Mouse (Mus musculus) heart, embryonic 13.5 days (tissue): ENCODE measurements around the gene Smad3. TPM values are rescaled to one million over a fixed set of nuclear protein-coding genes. Genes with fewer than 3 reads are reported as not detected.

ENCODE experiments used
- ATAC-seq: fragments of 200-750 bp; cut with Nextera tagmentation; 2 replicates; pipeline ENCODE4 v1.8.0; 2017; ENCODE audit warnings: moderate TSS enrichment; ENCODE audit not compliant: insufficient number of reproducible peaks, low FRiP score, low TSS enrichment; ENCODE audit errors: extremely low read depth
- H3K27ac ChIP-seq: fragments of 300-500 bp; sonication (generic); replicated peaks from 2 replicates; pipeline ENCODE4 v1.5.1; 2015; ENCODE audit warnings: moderate library complexity, mild to moderate bottlenecking, inconsistent platforms
- H3K27me3 ChIP-seq: fragments of 300-500 bp; sonication (generic); replicated peaks from 2 replicates; pipeline ENCODE4 v1.6.1; 2015; ENCODE audit warnings: mild to moderate bottlenecking, inconsistent platforms
- H3K36me3 ChIP-seq: fragments of 300-500 bp; sonication (generic); 2 replicates; pipeline ENCODE4 v1.6.1; 2015; ENCODE audit warnings: mild to moderate bottlenecking, inconsistent platforms
- H3K4me1 ChIP-seq: fragments of 300-500 bp; sonication (generic); 2 replicates; pipeline ENCODE4 v1.6.1; 2015; ENCODE audit warnings: inconsistent platforms
- H3K4me2 ChIP-seq: fragments of 300-500 bp; sonication (generic); 2 replicates; pipeline ENCODE4 v1.6.1; 2015; ENCODE audit warnings: inconsistent platforms, mild to moderate bottlenecking, moderate library complexity
- H3K4me3 ChIP-seq: fragments of 300-500 bp; sonication (generic); 2 replicates; pipeline ENCODE4 v1.5.1; 2015; ENCODE audit warnings: moderate library complexity, mild to moderate bottlenecking, inconsistent platforms
- H3K9ac ChIP-seq: fragments of 300-500 bp; sonication (generic); 2 replicates; pipeline ENCODE4 v1.6.1; 2015; ENCODE audit warnings: inconsistent platforms, mild to moderate bottlenecking, moderate library complexity
- H3K9me3 ChIP-seq: fragments of 300-500 bp; sonication (generic); 2 replicates; pipeline ENCODE4 v1.6.1; 2016; ENCODE audit warnings: inconsistent platforms
- WGBS: fragments of 180-500 bp; shearing (Covaris S2); methylation state at CpG from one replicate; pipeline ENCODE4 v1.1.7; 2015; ENCODE audit warnings: mixed read lengths; 5-methylcytosine and 5-hydroxymethylcytosine counted together
- polyA plus RNA-seq: library from polyadenylated mRNA; unstranded; fragments of >200 nt; fragmentation: Nextera tagmentation; extraction: Ambion mirVana; gene quantifications from 2 replicates; pipeline ENCODE4 v1.2.1, GENCODE M21; 2015

The Smad3 gene
- polyA plus RNA-seq, 1 experiment from 2014 or later, result 11.3 TPM

DNA sequence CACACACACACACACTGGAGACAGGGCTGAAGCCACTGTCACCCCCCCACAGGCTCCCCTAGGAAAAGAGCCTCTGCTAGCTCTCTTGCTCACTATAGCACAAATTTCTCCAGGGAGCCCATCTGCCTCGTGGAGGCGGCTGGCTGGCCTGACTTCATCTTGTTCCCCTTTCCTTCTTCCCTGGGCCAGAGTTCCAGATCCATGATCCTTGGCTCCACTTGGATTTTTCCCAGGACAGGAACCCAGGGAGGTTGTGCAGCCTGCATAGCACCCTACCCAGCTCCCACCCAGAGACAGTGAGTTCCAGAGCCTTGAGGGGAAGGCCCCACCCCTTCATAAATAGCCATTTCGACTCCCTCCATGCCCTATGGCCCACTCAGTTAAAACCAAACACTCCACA is 29.8 kb upstream of the Smad3 start:
- H3K27ac ChIP-seq, result no peak overlapping the region
- H3K36me3 ChIP-seq, result no peaks in the 10 kb centered on the region
- H3K9me3 ChIP-seq, result no peaks in the 10 kb centered on the region
- H3K4me2 ChIP-seq, result no peak overlapping the region
- H3K27me3 ChIP-seq, result no peaks in the 10 kb centered on the region
- no peak overlapping the region for H3K4me3 ChIP-seq
- 57% methylated on average over 3 of the region's 3 CpGs for WGBS
- ATAC-seq, result no peak
- H3K4me1 ChIP-seq, result peaks cover 73% of the 10 kb centered on the region
- no peak overlapping the region for H3K9ac ChIP-seq

DNA sequence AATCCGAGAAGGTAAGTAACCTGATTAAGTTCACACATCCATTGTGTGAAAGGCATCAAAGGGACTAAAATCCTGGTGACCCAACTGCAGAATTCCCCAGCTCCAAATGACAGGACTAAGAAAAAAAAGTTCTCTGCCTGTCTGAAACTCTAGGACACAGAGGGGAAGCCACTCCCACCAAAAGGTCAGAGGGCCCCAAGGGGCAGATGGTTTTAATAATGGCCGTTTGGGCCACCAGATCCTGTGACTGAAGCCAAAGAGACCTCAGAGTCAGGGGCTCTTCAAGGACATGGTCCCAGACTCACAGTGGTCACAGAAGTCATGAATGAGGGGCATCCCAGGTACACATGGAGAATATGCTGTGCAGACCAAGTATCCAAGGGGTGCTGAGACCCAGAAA is 29.3 kb upstream of the Smad3 start:
- Histone ChIP-seq H3K9ac (no peak overlapping the region), H3K27me3 (no peaks in the 10 kb centered on the region), H3K36me3 (no peaks in the 10 kb centered on the region), H3K9me3 (no peaks in the 10 kb centered on the region), H3K27ac (no peak overlapping the region), H3K4me3 (no peak overlapping the region), H3K4me1 (peaks cover 76% of the 10 kb centered on the region), H3K4me2 (no peak overlapping the region)
- WGBS, result 26% methylated on average over 2 of the region's 2 CpGs
- no peak for ATAC-seq

DNA sequence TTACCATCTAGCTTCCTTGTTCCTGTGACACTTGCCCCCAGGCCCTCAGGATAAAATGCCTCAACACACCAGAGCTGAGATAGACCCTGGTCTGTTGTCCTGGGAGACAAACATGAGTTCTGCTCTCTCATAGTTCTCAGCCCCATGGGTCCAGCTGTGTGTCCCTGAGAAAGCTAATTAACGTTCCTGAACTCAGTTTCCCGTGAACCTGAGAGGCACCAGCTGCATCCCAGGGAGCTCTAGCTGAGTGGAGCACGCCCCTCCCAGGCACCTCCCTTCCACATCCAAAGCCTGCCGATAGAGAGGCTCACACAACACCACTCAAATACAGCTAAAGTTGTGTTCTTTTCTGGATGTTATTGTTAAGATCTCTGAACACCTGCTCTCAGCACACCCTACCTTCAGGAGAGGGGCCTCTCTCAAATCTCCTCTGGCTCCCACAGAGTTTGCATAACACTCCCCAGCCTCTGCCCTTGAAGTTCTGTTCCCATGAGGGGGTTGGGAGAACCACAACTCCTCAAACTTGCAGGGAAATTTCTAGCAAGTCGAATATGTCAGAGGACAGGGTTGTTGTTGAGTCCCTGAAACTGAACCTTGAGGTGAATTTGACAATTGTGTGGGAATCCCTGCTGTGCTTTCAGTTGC is 28.4 kb upstream of the Smad3 start:
- Histone ChIP-seq H3K27ac (no peak overlapping the region), H3K4me2 (no peak overlapping the region), H3K9me3 (no peaks in the 10 kb centered on the region), H3K4me3 (no peak overlapping the region), H3K4me1 (peaks cover 74% of the 10 kb centered on the region), H3K27me3 (no peaks in the 10 kb centered on the region), H3K9ac (no peak overlapping the region), H3K36me3 (no peaks in the 10 kb centered on the region)
- WGBS, result 33% methylated on average over 5 of the region's 5 CpGs
- ATAC-seq, result no peak

DNA sequence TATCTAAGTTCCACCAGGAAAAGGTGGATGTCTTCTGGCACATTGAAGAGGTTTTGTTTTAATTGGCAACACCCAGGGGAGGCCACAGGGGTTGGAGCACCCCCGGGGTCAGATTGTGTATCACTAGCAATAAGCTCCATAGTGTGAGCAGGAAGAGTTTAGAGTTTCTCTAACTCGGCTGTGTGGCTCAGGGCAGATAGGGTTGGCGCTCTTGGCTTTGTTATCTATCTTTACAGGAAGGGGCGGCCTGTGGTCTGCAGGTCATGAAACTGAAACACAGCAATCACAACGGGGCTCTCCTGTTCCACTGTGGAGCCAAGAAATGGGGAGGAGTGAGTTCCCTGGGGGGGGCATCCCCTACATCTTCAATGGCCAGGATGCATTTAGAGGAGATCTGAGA is 27.7 kb upstream of the Smad3 start:
- H3K4me3 ChIP-seq, result no peak overlapping the region
- H3K27me3 ChIP-seq, result no peaks in the 10 kb centered on the region
- H3K36me3 ChIP-seq, result no peaks in the 10 kb centered on the region
- H3K4me2 ChIP-seq, result no peak overlapping the region
- no peak overlapping the region for H3K27ac ChIP-seq
- ATAC-seq, result 0 out of 2 replicates have a peak, but pooled peaks have one; percentile 48
- H3K9me3 ChIP-seq, result no peaks in the 10 kb centered on the region
- no peak overlapping the region for H3K9ac ChIP-seq
- 27% methylated on average over 5 of the region's 5 CpGs for WGBS
- peaks cover 74% of the 10 kb centered on the region for H3K4me1 ChIP-seq

DNA sequence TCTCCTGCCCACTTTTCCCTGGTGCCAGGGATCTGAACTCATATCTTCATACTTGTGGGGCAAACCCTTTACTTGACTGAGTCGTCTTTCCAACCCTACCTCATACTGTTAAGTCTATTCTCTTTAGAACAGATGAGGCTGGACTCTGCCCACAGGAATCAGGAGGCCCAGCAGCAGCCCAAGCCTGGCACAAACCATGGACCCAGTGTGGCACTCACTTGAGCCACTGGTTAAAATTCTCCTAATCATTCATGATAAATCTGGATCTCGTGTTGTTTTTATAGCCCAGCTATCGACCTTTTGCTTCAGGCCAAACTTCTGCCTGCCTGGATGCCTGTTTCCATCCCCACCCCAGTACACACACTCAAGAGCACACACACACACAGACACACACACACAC is 26.8 kb upstream of the Smad3 start:
- 66% methylated on average over 3 of the region's 3 CpGs for WGBS
- ATAC-seq, result no peak
- H3K27ac ChIP-seq, result no peak overlapping the region
- no peaks in the 10 kb centered on the region for H3K9me3 ChIP-seq
- no peak overlapping the region for H3K9ac ChIP-seq
- H3K4me2 ChIP-seq, result no peak overlapping the region
- peaks cover 74% of the 10 kb centered on the region for H3K4me1 ChIP-seq
- no peaks in the 10 kb centered on the region for H3K36me3 ChIP-seq
- no peak overlapping the region for H3K4me3 ChIP-seq
- no peaks in the 10 kb centered on the region for H3K27me3 ChIP-seq

DNA sequence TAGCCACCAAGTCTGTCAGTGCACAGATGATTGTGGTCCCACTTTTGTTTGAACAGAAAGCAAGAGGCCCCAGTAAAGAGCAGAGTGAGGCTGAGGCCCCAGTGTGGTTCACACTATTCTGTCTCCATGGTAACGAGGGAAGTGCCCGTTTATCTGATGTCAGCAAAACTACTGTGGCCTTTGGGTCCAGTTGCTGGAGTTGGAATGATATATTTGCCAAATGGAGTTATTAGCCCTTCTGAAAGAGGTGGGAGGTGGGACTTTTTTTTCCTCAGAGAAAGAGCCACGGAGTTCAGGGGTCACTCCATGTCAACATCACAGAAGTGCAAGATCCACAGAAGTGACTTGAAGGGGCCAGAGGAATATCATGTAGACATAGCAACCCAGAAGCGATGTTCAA is 24.9 kb upstream of the Smad3 start:
- no peak overlapping the region for H3K9ac ChIP-seq
- no peaks in the 10 kb centered on the region for H3K36me3 ChIP-seq
- no peak overlapping the region for H3K4me3 ChIP-seq
- ATAC-seq, result no peak
- H3K4me2 ChIP-seq, result no peak overlapping the region
- H3K9me3 ChIP-seq, result no peaks in the 10 kb centered on the region
- no peaks in the 10 kb centered on the region; the same call in 1 of the 2 replicates for H3K27me3 ChIP-seq
- no peak overlapping the region for H3K27ac ChIP-seq
- 58% methylated on average over 4 of the region's 4 CpGs for WGBS
- peaks cover 60% of the 10 kb centered on the region for H3K4me1 ChIP-seq

DNA sequence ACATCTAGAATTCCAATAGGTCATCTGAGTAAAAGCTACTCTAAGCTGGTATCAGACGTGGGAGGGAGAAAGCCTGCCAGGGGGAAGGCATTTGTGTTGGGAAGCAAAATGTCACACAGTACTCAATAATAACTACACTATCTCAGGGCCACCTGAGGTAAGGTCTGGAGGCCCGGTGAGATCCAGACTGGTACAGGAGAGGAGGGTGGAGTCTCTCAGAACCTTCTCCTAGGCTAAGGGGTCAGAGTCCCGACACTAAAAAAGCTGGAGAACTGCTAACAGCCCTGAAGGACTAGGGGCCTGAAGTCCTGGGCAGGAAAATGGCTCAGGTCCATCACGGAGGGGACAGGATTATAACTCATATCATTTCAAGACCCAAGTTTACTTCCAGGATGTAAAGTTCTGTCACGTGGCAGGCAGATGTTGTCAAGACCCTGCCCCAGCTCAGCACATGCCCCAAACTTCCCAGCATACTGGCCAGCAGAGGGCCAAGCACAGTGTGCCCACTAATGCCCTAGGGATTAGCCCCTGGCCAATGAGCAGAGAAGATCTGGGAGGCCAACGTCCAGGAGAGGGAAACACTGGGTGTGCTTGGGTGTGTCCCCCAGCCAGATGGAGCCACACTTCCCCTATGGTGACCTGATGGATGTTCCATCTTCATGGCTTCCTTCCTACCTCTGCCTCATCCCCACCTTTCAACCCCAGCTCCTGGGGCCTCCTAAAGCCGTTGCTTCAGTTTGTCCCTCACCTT is 24.1 kb upstream of the Smad3 start:
- ATAC-seq, result no peak
- Histone ChIP-seq H3K36me3 (no peaks in the 10 kb centered on the region), H3K9ac (no peak overlapping the region), H3K4me3 (no peak overlapping the region), H3K9me3 (no peaks in the 10 kb centered on the region), H3K4me1 (peaks cover 58% of the 10 kb centered on the region), H3K27ac (no peak overlapping the region), H3K4me2 (no peak overlapping the region), H3K27me3 (no peaks in the 10 kb centered on the region; the same call in 1 of the 2 replicates)
- WGBS, result 67% methylated on average over 7 of the region's 7 CpGs

DNA sequence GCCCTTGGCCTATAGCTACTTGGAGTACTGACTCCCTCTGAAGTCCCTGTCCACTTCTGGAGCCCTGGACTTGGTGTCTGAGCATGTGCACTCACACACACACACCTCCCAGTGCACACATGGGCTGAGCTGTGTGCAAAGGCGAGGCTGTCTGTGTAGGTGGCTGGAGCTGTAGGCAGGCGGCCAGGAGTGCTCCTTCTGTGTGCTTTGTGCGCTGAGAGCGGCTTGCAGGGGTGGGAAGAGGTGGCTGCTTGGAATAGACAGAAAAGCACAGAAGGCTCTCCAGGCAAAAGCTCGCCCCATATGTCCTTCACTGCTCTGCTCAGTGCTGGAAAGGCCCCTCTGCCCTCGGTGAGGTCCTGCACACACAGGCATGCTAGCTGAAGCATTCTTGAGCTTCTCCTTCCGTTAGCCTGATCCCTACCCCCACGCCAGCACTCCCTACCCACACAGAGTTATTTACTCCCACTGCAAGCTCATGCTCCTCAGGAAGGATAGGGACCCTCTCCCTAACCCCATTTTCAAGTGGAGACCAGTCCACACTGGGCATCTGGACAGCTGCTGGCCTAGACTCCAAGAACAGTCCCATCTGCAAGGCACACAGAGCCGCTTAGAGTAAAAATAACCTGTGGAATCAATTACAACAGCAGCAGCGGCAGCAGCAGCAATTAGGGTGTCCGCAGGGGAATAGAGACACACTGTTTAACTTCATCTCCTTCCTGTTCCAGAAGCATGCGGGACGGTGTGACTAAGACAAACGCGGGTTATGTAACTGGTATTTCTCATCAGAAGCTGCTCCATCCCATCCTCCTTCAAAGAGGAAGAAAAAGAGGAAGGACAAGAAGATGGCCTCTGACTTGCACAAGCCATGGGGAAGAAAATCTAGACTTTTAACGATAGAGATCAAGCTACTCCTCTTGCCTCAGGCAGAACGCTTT is 22.4 kb upstream of the Smad3 start:
- WGBS, result 25% methylated on average over 17 of the region's 17 CpGs
- Histone ChIP-seq H3K4me1 (peaks cover 41% of the 10 kb centered on the region), H3K4me2 (peak overlapping the region; percentile 43), H3K27me3 (no peaks in the 10 kb centered on the region; the same call in 1 of the 2 replicates), H3K27ac (peak overlapping the region; percentile 79), H3K9me3 (no peaks in the 10 kb centered on the region), H3K36me3 (no peaks in the 10 kb centered on the region), H3K9ac (peak overlapping the region; percentile 62), H3K4me3 (no peak overlapping the region; the same call in 1 of the 2 replicates)
- ATAC-seq, result no peak

DNA sequence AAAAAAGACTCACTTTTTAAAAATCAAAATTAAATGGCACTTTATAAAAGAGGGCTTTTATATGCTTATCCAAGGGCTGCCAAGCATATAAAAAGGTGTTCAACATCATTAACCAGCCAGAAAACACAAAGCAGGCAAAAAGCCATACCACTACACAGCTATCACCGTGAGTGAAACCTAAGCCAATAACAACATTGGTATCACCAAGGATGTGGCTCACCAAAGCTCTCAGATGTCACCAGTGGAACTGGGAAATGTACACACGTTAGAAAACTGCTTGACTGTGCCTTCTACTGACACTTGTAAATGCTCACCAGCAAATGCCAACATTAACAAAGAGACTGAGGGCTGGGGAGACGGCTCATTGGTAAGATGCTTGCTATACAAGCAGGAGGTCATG is 18.9 kb upstream of the Smad3 start:
- 38% methylated on average over 3 of the region's 3 CpGs for whole genome bisulfite sequencing
- Histone ChIP-seq H3K27me3 (peaks cover 3% of the 10 kb centered on the region; the same call in 1 of the 2 replicates), H3K4me1 (peaks cover 45% of the 10 kb centered on the region), H3K27ac (no peak overlapping the region), H3K4me2 (no peak overlapping the region), H3K9ac (no peak overlapping the region), H3K36me3 (no peaks in the 10 kb centered on the region), H3K4me3 (no peak overlapping the region), H3K9me3 (no peaks in the 10 kb centered on the region)
- ATAC-seq, result no peak

DNA sequence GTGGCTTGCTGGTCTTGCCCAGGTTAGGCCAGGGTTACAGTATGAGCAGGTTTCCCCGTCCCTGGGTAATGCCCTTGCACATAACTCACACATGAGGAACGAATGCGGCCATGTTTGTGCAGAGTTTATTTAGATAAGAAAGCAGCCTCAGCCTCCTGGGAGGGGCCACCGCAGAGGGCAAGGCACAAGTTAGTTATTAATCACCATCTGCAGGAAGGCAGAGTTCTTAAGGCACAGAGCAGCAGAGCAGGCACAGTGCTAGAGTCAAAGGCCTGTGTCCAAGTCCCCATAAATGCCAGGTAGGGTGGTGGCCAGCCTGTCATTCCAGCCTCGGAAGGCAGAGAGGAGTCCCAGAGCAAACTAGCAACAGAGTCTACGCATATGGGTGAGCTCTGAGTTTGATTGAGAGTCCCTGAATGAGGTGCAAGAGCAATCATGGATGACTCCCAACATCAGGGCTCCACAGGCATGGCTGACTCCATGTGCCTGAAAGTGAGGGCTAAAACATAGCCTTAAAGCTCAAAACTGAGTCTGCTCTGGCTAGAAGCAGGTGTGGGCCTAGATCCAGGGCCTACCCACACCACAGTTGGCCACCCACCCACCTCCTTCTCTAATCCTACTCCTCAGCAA is 17.2 kb upstream of the Smad3 start:
- Histone ChIP-seq H3K27me3 (peaks cover 3% of the 10 kb centered on the region; the same call in 1 of the 2 replicates), H3K4me2 (no peak overlapping the region), H3K27ac (no peak overlapping the region), H3K9ac (no peak overlapping the region), H3K4me1 (peaks cover 34% of the 10 kb centered on the region), H3K36me3 (no peaks in the 10 kb centered on the region), H3K9me3 (no peaks in the 10 kb centered on the region), H3K4me3 (no peak overlapping the region)
- ATAC-seq, result no peak
- WGBS, result 60% methylated on average over 6 of the region's 6 CpGs

DNA sequence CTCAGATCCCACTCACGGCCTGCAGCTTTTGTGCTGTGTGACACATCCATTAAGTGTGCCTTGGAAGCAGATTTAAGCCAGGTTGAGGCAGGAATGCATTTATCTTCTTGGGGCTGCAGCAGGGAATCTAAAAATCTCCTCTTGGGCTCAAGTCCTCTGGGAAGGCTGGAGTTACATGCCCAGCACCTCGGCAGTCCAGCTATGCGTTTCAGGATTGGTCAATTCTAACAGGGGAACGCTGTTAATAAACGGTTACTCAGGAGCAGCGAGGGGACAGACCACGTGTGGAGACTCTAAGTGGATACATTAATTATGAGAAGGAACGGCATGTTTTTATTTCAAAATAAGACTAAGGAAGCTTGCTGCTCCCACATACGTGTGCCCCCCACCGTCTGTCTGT is 14.7 kb upstream of the Smad3 start:
- peaks cover 27% of the 10 kb centered on the region for H3K4me1 ChIP-seq
- peak overlapping the region; percentile 17; the same call in 1 of the 2 replicates for H3K27ac ChIP-seq
- 0 out of 2 replicates have a peak, but pooled peaks cover 3% of the 10 kb centered on the region for H3K27me3 ChIP-seq
- H3K4me3 ChIP-seq, result no peak overlapping the region
- WGBS, result 42% methylated on average over 10 of the region's 10 CpGs
- no peak overlapping the region for H3K4me2 ChIP-seq
- peaks cover 5% of the 10 kb centered on the region; the same call in 1 of the 2 replicates for H3K9me3 ChIP-seq
- H3K9ac ChIP-seq, result 0 out of 2 replicates have a peak overlapping the region, but pooled peaks have one; percentile 14
- no peak for ATAC-seq
- H3K36me3 ChIP-seq, result no peaks in the 10 kb centered on the region
